In genomic region chr9:84044136-84044535, GRCm38 (mm10) we compare ENCODE assay signal across 28 mouse cellular contexts.
"Had no signal": no experiment of that assay in that cellular context is flagged by ENCODE, and none has a peak within 500 bp of the region (broad histone marks: within the 10 kb centered on the region; RNA-seq: fewer than 3 reads in every experiment).

No protein-coding gene starts in this region.

- DNase-seq: cerebellum, adult 2 months; cerebellum, adult 8-10 months; cerebellum, adult 9-10 months; cerebellum, adult 9-11 months; cerebellum, postnatal 10 days; cerebellum, postnatal 14 days; cerebellum, postnatal 25 days; cerebellum, postnatal 36 days; embryo, embryonic 11 days; forebrain, postnatal 0 days; gastrocnemius, adult 2 months; gastrocnemius, postnatal 10 days; gastrocnemius, postnatal 14 days; gastrocnemius, postnatal 25 days; gastrocnemius, postnatal 36 days; heart, adult 18-20 months; heart, adult 2 months had no signal

- ATAC-seq: forebrain, embryonic 13.5 days; forebrain, embryonic 14.5 days; forebrain, embryonic 15.5 days; forebrain, embryonic 16.5 days; forebrain, postnatal 0 days had no signal

- H3K9ac ChIP-seq: embryonic facial prominence, embryonic 12.5 days; embryonic facial prominence, embryonic 13.5 days; embryonic facial prominence, embryonic 15.5 days; forebrain, embryonic 12.5 days; forebrain, embryonic 13.5 days; forebrain, embryonic 15.5 days; forebrain, postnatal 0 days had no signal

- H3K4me2 ChIP-seq: embryonic facial prominence, embryonic 12.5 days; embryonic facial prominence, embryonic 13.5 days; embryonic facial prominence, embryonic 15.5 days; forebrain, embryonic 12.5 days; forebrain, embryonic 13.5 days; forebrain, embryonic 15.5 days had no signal

- H3K9me3 ChIP-seq: embryonic facial prominence, embryonic 10.5 days; embryonic facial prominence, embryonic 12.5 days; embryonic facial prominence, embryonic 13.5 days; embryonic facial prominence, embryonic 15.5 days; forebrain, embryonic 10.5 days; forebrain, embryonic 12.5 days; forebrain, embryonic 13.5 days; forebrain, embryonic 15.5 days had no signal

- H3K27me3 ChIP-seq: embryonic facial prominence, embryonic 12.5 days; embryonic facial prominence, embryonic 13.5 days; embryonic facial prominence, embryonic 15.5 days; forebrain, embryonic 12.5 days; forebrain, embryonic 13.5 days; forebrain, embryonic 15.5 days had no signal

- H3K4me3 ChIP-seq: embryonic facial prominence, embryonic 10.5 days; embryonic facial prominence, embryonic 12.5 days; embryonic facial prominence, embryonic 13.5 days; embryonic facial prominence, embryonic 15.5 days; erythroblast, embryonic 14.5 days; forebrain, embryonic 10.5 days; forebrain, embryonic 12.5 days; forebrain, embryonic 13.5 days; forebrain, embryonic 15.5 days; gastrocnemius, adult 2 months; heart, adult 2 months had no signal

- H3K27ac ChIP-seq: embryonic facial prominence, embryonic 10.5 days; embryonic facial prominence, embryonic 12.5 days; embryonic facial prominence, embryonic 13.5 days; embryonic facial prominence, embryonic 15.5 days; forebrain, embryonic 10.5 days; forebrain, embryonic 12.5 days; forebrain, embryonic 13.5 days; forebrain, embryonic 15.5 days; gastrocnemius, adult 2 months; heart, adult 2 months had no signal

- H3K36me3 ChIP-seq: embryonic facial prominence, embryonic 10.5 days; embryonic facial prominence, embryonic 12.5 days; embryonic facial prominence, embryonic 13.5 days; embryonic facial prominence, embryonic 15.5 days; forebrain, embryonic 10.5 days; forebrain, embryonic 12.5 days; forebrain, embryonic 15.5 days had no signal
